Mouse (Mus musculus) heart, adult 2 months (tissue): ENCODE data around the gene Mitd1. TPM values are rescaled to one million over a fixed set of nuclear protein-coding genes. Genes with fewer than 3 reads are reported as not detected.

Experiments
- DNase-seq, 2 experiments: peaks; one replicate each; pipeline ENCODE4 v3.0.0; 2021
- H3K27ac ChIP-seq: fragments of 200-600 bp; 2 replicates; pipeline ENCODE4 v1.8.1; 2022
- H3K27me3 ChIP-seq: fragments of 200-500 bp; 2 replicates; pipeline ENCODE4 v1.6.1; 2012; ENCODE audit warnings: mild to moderate bottlenecking, low read length, inconsistent platforms, mixed read lengths; ENCODE audit not compliant: control insufficient read depth, insufficient read depth
- H3K36me3 ChIP-seq: fragments of 200-500 bp; 2 replicates; pipeline ENCODE4 v1.6.1; 2012; ENCODE audit warnings: low read length, inconsistent platforms; ENCODE audit not compliant: control insufficient read depth, insufficient read depth
- H3K4me1 ChIP-seq: fragments of 200-500 bp; 2 replicates; pipeline ENCODE4 v1.6.1; 2011; ENCODE audit warnings: low read length; ENCODE audit not compliant: control insufficient read depth, insufficient read depth
- H3K4me3 ChIP-seq: fragments of 200-600 bp; 2 replicates; pipeline ENCODE4 v1.8.1; 2022
- H3K79me2 ChIP-seq: fragments of 200-500 bp; replicated peaks from 2 replicates; pipeline ENCODE4 v1.6.1; 2012; ENCODE audit warnings: mild to moderate bottlenecking, inconsistent platforms, low read length, moderate library complexity, mixed read lengths; ENCODE audit not compliant: control insufficient read depth, insufficient read depth
- H3K9ac ChIP-seq: fragments of 200-500 bp; 2 replicates; pipeline ENCODE4 v1.6.1; 2012; ENCODE audit warnings: low read depth, mild to moderate bottlenecking, control low read depth, inconsistent platforms, low read length, mixed read lengths
- CTCF ChIP-seq: fragments of 200-600 bp; IDR thresholded peaks from 2 replicates; pipeline ENCODE4 v1.8.1; 2022; ENCODE audit warnings: antibody characterized with exemption, mild to moderate bottlenecking, moderate library complexity
- EP300 ChIP-seq: fragments of 200-500 bp; IDR thresholded peaks from 2 replicates; pipeline ENCODE4 v1.6.1; 2011; ENCODE audit warnings: low read depth, low read length, control low read depth; ENCODE audit not compliant: insufficient read depth
- POLR2A ChIP-seq: fragments of 200-500 bp; IDR thresholded peaks from 2 replicates; pipeline ENCODE4 v1.6.1; 2011; ENCODE audit warnings: mild to moderate bottlenecking, low read depth, low read length, control low read depth; ENCODE audit not compliant: insufficient read depth
- whole genome bisulfite sequencing: fragments of 180-500 bp; shearing (Covaris S2); methylation state at CpG from one replicate; pipeline ENCODE4 v1.1.7; 2018; 5-methylcytosine and 5-hydroxymethylcytosine counted together
- intact Hi-C: fragments of 180-260 bp; cut with DNase I; formaldehyde crosslinking; loops from one replicate; pipeline ENCODE4 v1.15.1; 2025
- polyA plus RNA-seq: library from polyadenylated mRNA; depleted of rRNA; stranded (reverse); fragments of >200 nt; gene quantifications from 2 replicates; pipeline ENCODE4 v1.2.3, GENCODE M21; 2012
- total RNA-seq, 2 experiments: library from RNA; stranded (reverse); gene quantifications; 2 replicates each; pipeline ENCODE4 v1.2.3; 2021

Gene Mitd1
- total and polyA plus RNA-seq, 3 experiments, result 2.3 to 3.5 (median 3.3) TPM

DNA sequence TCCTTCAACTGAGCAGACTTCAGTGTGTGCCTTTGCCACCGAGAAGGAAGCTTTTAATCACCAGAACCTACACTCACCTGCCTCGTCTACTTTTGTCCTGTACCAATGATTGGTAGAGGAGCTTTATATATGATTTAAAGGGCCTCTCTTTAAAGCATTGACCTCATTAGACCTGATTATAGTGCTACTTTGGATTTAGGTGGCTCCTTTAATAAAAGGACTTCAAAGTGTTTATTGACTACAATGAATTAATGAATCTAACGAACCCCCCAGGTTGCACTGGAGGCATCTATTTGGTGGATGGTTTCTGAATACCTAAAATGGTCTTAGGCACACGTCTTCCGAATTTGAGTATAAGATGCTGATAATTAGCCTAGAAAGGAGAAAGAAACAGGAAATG, 26.2 kb upstream of the Mitd1 start, which contains the start of gene Lyg2:
Lyg2 (minus strand) TSS at position 101 of the 400 bp plus-strand sequence.
- Histone ChIP-seq H3K79me2 (no peaks in the 10 kb centered on the region), H3K36me3 (no peaks in the 10 kb centered on the region), H3K4me3 (no peak within 1 kb of the TSS), H3K27ac (no peak within 1 kb of the TSS), H3K9ac (no peak within 1 kb of the TSS), H3K27me3 (no peaks in the 10 kb centered on the region), H3K4me1 (no peaks in the 10 kb centered on the region)
- no peak for DNase-seq
- 71% methylated on average over 5 of the region's 5 CpGs for WGBS
- TF ChIP-seq CTCF (no peak), EP300 (no peak), POLR2A (no peak)
- intact Hi-C loops, result no loop called here

DNA sequence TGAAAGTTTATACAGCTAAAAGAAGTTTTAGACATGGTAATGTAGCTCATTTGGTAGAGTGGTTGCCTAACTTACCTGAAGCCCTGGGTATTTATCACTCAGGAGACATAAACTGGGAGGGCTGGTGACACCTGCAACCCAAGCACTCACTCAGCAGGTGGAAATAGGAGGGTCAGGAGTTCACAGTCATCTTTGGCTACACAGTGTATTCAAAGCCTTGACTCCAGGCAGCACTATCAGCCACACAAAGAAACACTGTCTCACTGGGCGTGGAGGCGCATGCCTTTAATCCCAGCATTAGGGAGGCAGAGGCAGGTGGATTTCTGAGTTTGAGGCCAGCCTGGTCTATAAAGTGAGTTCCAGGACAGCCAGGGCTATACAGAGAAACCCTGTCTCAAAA, 22.5 kb upstream of the Mitd1 start:
- no peak overlapping the region for H3K27ac ChIP-seq
- WGBS, result 77% methylated on average over 2 of the region's 2 CpGs
- H3K27me3 ChIP-seq, result no peaks in the 10 kb centered on the region
- H3K9ac ChIP-seq, result no peak overlapping the region
- no peaks in the 10 kb centered on the region for H3K4me1 ChIP-seq
- H3K36me3 ChIP-seq, result no peaks in the 10 kb centered on the region
- no peak overlapping the region for H3K4me3 ChIP-seq
- DNase-seq, result no peak
- TF ChIP-seq POLR2A, result no peak
- TF ChIP-seq CTCF, result no peak
- TF ChIP-seq EP300, result no peak
- no peaks in the 10 kb centered on the region for H3K79me2 ChIP-seq
- intact Hi-C loops, result no loop called here

DNA sequence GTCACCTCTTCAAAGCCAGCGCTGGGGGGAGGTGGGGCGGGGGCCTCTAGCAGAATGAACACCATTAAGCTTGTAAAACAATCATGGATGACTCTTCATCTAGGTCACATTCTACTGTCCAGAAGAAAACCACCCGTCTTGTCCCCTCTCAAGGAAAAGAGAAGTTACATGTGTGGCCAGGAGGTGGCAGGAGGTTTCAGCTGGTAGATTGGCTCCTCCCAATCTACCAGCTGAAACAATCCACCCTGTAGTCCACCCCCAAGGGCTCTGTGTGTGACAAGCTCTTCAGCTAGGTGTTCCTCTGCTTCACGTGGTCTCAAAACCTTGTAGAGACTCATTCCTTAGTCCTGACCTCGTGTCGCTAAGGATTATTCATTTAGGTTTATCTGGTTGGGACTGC, 13.0 kb upstream of the Mitd1 start:
- intact Hi-C loops, result loop anchor here (5.0 to 10.0 kb wide), 2 partner anchors 84 to 892 kb away; no protein-coding TSS in a partner anchor

DNA sequence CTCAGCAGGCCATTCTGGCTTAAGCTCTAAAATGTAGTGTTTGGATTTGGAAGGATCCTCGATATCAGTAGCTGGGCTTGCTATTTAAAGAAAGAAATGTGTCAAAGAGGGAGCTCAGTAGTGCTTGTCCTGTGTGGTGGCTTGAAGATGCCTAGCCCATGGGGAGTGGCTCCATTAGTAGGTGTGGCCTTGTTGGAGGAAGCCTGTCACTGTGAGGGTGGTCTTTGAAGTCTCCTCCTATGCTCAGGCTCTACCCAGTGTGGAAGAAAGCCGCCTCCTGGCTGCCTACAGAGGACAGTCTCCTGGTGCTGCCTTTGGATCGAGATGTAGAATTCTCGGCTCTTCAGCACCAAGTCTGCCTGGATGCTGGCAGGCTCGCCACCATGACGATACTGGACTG, 10.1 kb upstream of the Mitd1 start:
- H3K36me3 ChIP-seq, result no peaks in the 10 kb centered on the region; the same call in 1 of the 2 replicates
- no peak overlapping the region for H3K27ac ChIP-seq
- no peaks in the 10 kb centered on the region for H3K27me3 ChIP-seq

More for the DNA sequence above, 13.0 kb upstream of the Mitd1 start:
- DNase-seq, result peak in 1 of 2 experiments; percentile 7
- Histone ChIP-seq H3K79me2 (no peaks in the 10 kb centered on the region), H3K36me3 (no peaks in the 10 kb centered on the region; the same call in 1 of the 2 replicates), H3K27ac (no peak overlapping the region), H3K9ac (no peak overlapping the region), H3K4me1 (no peaks in the 10 kb centered on the region; the same call in 1 of the 2 replicates), H3K27me3 (no peaks in the 10 kb centered on the region), H3K4me3 (no peak overlapping the region)
- WGBS, result 26% methylated on average over 6 of the region's 6 CpGs
- TF ChIP-seq EP300, result no peak
- peak; percentile 58 for TF ChIP-seq CTCF
- TF ChIP-seq POLR2A, result no peak

DNA sequence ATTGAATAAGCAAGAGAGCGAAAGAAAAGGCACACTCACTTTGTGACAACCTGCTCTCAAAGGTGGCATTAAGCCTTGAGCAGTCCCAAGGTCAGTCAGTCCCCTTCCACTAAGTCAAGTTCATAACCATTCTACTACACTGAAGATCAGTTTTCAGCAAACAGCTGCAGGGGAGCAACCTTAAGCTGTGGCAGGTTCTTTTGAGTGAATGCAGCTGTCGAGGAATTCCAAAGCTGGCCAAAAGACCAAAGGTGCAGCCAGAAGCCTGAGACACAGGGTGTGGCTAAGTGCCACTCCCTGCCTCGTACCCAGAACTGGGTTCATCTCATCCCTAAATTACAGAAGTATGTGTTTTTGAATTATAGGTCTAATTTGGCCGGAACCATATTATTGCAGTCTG, 9.6 kb upstream of the Mitd1 start:
- no peaks in the 10 kb centered on the region for H3K79me2 ChIP-seq
- no peak overlapping the region for H3K9ac ChIP-seq
- H3K36me3 ChIP-seq, result no peaks in the 10 kb centered on the region; the same call in 1 of the 2 replicates
- no peaks in the 10 kb centered on the region for H3K27me3 ChIP-seq
- 78% methylated on average over 4 of the region's 4 CpGs for WGBS
- intact Hi-C loops, result loop anchor here (5.0 to 10.0 kb wide), 2 partner anchors 87 to 895 kb away; no protein-coding TSS in a partner anchor
- no peak overlapping the region for H3K4me3 ChIP-seq
- no peak for DNase-seq
- no peak overlapping the region for H3K27ac ChIP-seq
- no peaks in the 10 kb centered on the region; the same call in 1 of the 2 replicates for H3K4me1 ChIP-seq
- TF ChIP-seq POLR2A (no peak), EP300 (no peak), CTCF (no peak)

More for the DNA sequence above, 10.1 kb upstream of the Mitd1 start:
- Histone ChIP-seq H3K9ac (no peak overlapping the region), H3K4me1 (no peaks in the 10 kb centered on the region; the same call in 1 of the 2 replicates), H3K79me2 (no peaks in the 10 kb centered on the region), H3K4me3 (no peak overlapping the region)
- DNase-seq, result no peak
- WGBS, result 53% methylated on average over 6 of the region's 6 CpGs
- TF ChIP-seq POLR2A (no peak), EP300 (no peak), CTCF (no peak)
- intact Hi-C loops, result loop anchor here (5.0 to 10.0 kb wide), 2 partner anchors 87 to 895 kb away; no protein-coding TSS in a partner anchor

DNA sequence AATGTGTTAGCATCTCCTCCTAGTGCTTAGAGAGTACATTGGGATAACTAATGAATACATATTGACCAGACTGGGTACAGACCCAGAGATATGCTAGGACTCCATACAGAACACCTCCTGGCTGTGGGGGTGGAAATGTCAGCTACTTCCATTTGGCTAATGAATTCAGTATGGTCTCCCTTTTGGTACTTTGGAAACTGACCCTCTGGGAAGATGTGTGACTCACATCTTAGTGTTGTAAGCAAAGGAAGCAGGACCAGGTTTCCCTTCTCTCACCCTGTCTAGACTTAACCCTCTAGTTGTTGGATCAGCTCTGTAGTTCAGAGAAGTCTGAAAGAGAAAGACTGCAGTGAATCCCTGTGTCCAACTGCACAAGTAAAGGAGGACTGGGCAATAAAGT, 4.4 kb upstream of the Mitd1 start:
- no peak overlapping the region for H3K4me3 ChIP-seq
- H3K79me2 ChIP-seq, result peaks cover 4% of the 10 kb centered on the region; the same call in 1 of the 2 replicates
- no peak for TF ChIP-seq EP300
- no peak for TF ChIP-seq POLR2A
- no peak for TF ChIP-seq CTCF
- peaks cover 2% of the 10 kb centered on the region for H3K4me1 ChIP-seq
- H3K27me3 ChIP-seq, result no peaks in the 10 kb centered on the region
- H3K36me3 ChIP-seq, result peaks cover 4% of the 10 kb centered on the region
- H3K9ac ChIP-seq, result no peak overlapping the region
- H3K27ac ChIP-seq, result no peak overlapping the region
- no peak for DNase-seq
- intact Hi-C loops, result no loop called here
